Mouse (Mus musculus) adrenal gland (tissue): ENCODE data around the gene Ssh2.

Source experiments
- intact Hi-C: fragments of 180-260 bp; cut with DNase I; formaldehyde crosslinking; loops from one replicate; pipeline ENCODE4 v1.15.1; 2025

The Ssh2 gene

GRCm38 (mm10) chr11:77330529-77330928 is 114.4 kb downstream of the Ssh2 start:
- intact Hi-C loops = no loop called here

- intact Hi-C loops = no loop called here
Measured at GRCm38 (mm10) chr11:77347273-77347672, 131.2 kb downstream of the Ssh2 start.

GRCm38 (mm10) chr11:77348142-77348741 is 132.2 kb downstream of the Ssh2 start:
- intact Hi-C loops = no loop called here

GRCm38 (mm10) chr11:77348985-77349384 is 132.9 kb downstream of the Ssh2 start:
- intact Hi-C loops = no loop called here

GRCm38 (mm10) chr11:77349698-77350097 is 133.6 kb downstream of the Ssh2 start:
- intact Hi-C loops = no loop called here

- intact Hi-C loops = no loop called here
Measured at GRCm38 (mm10) chr11:77355055-77355454, 139.0 kb downstream of the Ssh2 start.

GRCm38 (mm10) chr11:77357839-77358238 is 141.8 kb downstream of the Ssh2 start:
- intact Hi-C loops = no loop called here

- intact Hi-C loops = no loop called here
Measured at GRCm38 (mm10) chr11:77363476-77363875, 147.4 kb downstream of the Ssh2 start.

- intact Hi-C loops = no loop called here
Measured at GRCm38 (mm10) chr11:77364376-77364775, 148.3 kb downstream of the Ssh2 start.

GRCm38 (mm10) chr11:77365706-77366386 is 149.8 kb downstream of the Ssh2 start:
- intact Hi-C loops = no loop called here

- intact Hi-C loops = no loop called here
Measured at GRCm38 (mm10) chr11:77367541-77368270, 151.6 kb downstream of the Ssh2 start.

- intact Hi-C loops = no loop called here
Measured at GRCm38 (mm10) chr11:77369188-77369840, 153.2 kb downstream of the Ssh2 start.

GRCm38 (mm10) chr11:77369841-77370191 is 153.7 kb downstream of the Ssh2 start:
- intact Hi-C loops = no loop called here

- intact Hi-C loops = no loop called here
Measured at GRCm38 (mm10) chr11:77371088-77371487, 155.0 kb downstream of the Ssh2 start.

GRCm38 (mm10) chr11:77371696-77372095 is 155.6 kb downstream of the Ssh2 start:
- intact Hi-C loops = no loop called here

GRCm38 (mm10) chr11:77372196-77372904 is 156.3 kb downstream of the Ssh2 start:
- intact Hi-C loops = no loop called here

GRCm38 (mm10) chr11:77378622-77379021 is 162.5 kb downstream of the Ssh2 start:
- intact Hi-C loops = no loop called here

- intact Hi-C loops = no loop called here
Measured at GRCm38 (mm10) chr11:77381174-77381573, 165.1 kb downstream of the Ssh2 start.

- intact Hi-C loops = no loop called here
Measured at GRCm38 (mm10) chr11:77384151-77384550, 168.1 kb downstream of the Ssh2 start.

GRCm38 (mm10) chr11:77385706-77386690 is 169.9 kb downstream of the Ssh2 start:
- intact Hi-C loops = no loop called here
